Mouse (Mus musculus) embryonic fibroblast, embryonic 13.5 days (primary cell): ENCODE data around the gene Cep89.

ENCODE experiments used
- CTCF ChIP-seq: IDR thresholded peaks from 2 replicates; pipeline ENCODE4 v1.5.1; 2011; ENCODE audit warnings: mild to moderate bottlenecking, control low read depth, low read length, moderate library complexity, borderline replicate concordance; ENCODE audit not compliant: insufficient read depth
- POLR2A ChIP-seq: IDR thresholded peaks from 2 replicates; pipeline ENCODE4 v1.6.1; 2011; ENCODE audit warnings: low read depth, mild to moderate bottlenecking, control low read depth, low read length, moderate library complexity

DNA sequence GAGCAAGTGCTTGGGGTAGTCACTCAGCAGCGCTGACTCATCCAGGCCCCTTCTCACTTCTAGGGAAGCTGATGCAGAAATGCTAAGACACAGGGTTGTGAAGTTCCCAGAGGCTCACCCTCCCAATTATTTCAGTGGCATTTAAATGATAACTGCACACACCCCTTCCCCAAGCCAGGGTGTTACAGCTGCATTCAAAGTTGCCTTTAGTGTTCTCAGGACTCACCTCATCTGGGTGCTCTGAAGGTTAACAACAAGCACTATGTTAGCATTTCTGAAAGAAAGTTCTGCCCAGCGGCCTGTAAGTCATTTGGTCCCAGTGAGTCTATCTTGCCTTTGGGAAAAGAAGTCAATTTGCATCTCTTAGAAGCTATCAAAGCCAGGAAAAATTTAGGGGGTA lies 71.0 kb downstream of the Cep89 start:
- TF ChIP-seq CTCF (no peak), POLR2A (no peak)
